Mouse (Mus musculus) spleen, postnatal 14 days (tissue): ENCODE data around the gene Mrgpra1.
"Not testable (repeated sequence)": the region's sequence is repeated elsewhere in the genome, so short reads cannot be mapped to it uniquely, and the experiment has no call there.

Experiments
- DNase-seq, 2 experiments: peaks; one replicate each; pipeline ENCODE4 v3.0.0; 2021 to 2022; ENCODE audit warnings: low spot score in 2 of 2

The Mrgpra1 gene

GRCm38 (mm10) chr7:47354140-47354539, at the start of gene Mrgpra1:
Gene Mrgpra1 (minus strand): TSS chr7:47354240.
- no peak for DNase-seq

DNA sequence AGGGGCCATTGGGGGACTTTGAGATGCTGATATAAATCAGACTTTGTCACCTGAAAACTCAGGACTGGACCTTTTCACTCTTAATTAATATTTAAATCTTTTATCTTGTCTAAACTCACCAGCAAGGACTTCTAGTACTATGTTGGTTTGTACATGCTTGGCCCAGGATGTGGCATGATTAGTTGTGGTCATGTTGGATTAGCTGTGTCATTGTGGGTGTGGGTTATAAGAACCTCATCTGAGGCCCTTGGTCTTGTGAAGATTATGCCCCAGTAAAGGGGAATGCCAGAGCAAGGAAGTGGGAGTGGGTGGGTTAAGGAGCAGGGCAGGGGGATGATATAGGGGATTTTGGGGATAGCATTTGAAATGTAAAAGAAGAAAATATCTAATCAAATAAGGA, 47.1 kb upstream of the Mrgpra1 start:
- no peak for DNase-seq

DNA sequence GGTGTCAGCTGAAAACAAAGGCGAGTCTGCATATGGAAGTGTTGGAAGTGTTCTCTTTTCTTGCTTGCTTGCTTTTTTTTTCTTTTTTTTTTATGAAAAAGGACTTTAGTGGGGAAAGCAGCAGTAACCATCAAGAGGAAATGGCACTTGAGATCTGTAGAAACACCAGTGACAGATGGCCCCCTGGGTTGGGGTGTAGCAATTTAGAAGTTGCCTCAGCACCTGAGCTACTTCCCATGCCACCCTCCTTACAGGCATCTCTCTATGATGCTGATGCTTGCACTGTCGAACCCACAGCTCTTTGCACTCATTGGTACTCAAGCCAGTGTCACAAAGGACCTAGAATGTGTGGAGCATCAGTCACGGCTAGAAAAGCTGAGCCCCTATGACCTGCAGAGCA, 5.6 kb downstream of the Mrgpra1 start:
- no peak for DNase-seq

DNA sequence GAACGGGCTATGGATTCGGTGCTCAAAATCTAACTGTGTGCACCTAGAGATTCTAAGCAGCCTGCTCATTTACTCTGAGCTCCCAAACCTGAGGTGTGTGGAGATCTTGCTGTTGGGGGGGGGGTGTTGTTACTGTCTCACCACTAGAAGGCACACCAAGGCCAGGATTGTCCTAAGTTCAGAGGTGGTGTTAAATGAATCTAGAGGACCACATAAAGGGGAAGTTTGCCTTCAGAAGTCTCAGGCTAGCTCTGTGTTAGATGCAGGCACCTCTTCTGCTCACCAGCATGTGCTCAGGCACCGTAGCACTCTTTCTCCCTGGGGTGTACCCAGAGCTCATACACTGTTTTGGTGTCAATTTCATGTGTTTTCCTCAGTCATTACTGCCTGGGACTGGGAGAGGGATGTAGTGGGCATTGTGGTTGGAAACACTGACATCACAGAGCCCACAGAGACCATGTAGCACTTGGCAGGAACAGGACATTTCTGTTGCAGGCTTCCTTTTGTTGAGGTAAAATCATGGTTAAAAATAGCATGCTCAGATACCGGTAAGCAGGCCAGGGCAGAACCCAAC, 8.0 kb downstream of the Mrgpra1 start:
- no peak for DNase-seq

- DNase-seq = not testable (repeated sequence)
These were observed 12.2 kb downstream of the Mrgpra1 start for GRCm38 (mm10) chr7:47341887-47342286.

DNA sequence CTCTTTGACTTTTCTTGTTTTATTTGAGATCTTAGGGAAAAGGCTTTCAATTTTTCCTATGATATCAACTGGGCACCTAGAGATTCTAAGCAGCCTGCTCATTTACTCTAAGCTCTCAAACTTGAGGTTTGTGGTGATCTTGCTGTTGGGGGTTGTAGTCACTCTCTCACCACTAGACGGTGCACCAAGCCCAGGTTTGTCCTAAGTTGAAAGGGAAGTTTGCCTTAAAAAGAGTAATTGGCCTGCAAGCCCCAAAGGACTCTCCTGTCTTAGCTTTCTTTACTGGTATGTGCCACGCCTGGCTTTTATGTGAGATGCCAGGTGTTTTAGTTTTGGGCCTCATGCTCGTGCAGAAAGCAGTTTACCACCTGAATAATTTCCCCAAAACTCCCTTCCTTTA, 12.7 kb downstream of the Mrgpra1 start:
- not testable (repeated sequence) for DNase-seq

DNA sequence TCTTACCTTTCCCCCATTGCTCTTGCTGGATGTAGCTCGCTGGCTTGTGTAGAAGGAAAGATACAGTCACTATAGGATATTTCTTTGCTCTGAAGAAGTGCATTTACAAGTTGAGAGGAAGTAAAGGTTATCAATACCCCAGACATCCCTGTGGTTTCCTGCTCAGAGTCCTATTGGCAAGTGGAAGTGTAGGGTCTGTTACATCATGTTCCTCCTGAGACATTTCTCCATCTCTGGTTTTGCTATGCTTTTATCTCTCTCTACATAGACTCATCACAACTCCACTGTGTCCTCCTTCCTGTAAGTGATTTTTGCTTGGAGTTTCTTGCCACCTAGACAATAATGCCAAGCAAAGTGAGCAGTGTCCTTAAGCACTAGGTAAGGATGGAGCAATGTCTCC, 35.7 kb downstream of the Mrgpra1 start:
- DNase-seq = no peak

- DNase-seq = no peak
These were observed 41.8 kb downstream of the Mrgpra1 start for GRCm38 (mm10) chr7:47312289-47312688.

DNA sequence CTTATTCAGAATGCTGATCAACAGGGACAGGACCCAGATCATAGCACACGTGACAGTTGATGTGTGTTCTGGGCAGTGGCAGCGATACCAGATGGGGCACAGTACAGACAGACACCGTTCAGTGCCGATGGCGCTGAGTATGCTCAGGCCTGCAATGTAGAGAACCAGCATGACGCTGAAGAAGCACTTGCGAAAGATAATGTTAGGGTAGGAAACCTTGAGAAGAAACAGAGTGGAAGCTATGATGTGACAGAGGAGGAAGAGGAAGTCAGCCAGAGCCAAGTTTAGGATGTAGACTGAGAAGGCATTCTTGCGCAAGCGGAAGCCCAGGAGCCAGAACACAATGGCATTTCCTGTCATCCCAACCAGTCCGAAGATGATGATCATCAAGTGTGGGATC, 44.2 kb downstream of the Mrgpra1 start:
- DNase-seq = no peak

GRCm38 (mm10) chr7:47304661-47305060, 49.4 kb downstream of the Mrgpra1 start:
- not testable (repeated sequence) for DNase-seq

DNA sequence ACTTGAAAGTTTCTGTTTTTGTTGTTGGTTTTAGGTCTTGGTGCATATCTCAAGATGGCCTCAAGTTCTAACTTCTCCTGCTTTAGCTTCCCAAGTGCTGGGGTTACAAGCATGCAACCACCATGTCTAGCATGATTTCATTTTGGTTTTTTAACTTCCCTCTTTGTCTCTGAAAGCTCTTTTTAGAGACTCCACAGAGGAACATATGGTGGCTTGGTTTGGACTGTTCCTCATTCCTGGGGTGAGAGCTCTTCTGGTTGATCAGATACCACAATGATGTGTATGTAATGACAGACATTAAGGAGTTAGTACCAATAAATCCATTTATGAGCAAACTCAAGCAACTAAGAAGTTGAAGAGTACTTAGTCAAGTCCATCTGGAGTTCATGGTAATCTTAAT, 54.4 kb downstream of the Mrgpra1 start:
- DNase-seq = not testable (repeated sequence)
